Mouse (Mus musculus) MEL (cell line): ENCODE measurements at regions not wholly inside any gene's neighbourhood (a gene's known extent, or its start where the extent isn't known, plus 50 kb on each side); places are given as distances from the start of the nearest gene placed in this dataset.

Experiments
- DNase-seq: peaks from one replicate; pipeline ENCODE4 v3.0.0; 2011; ENCODE audit warnings: low read depth, low spot score
- H3K27ac ChIP-seq: 2 replicates; pipeline ENCODE4 v1.5.1; 2012; ENCODE audit warnings: low read depth, mild to moderate bottlenecking, control low read depth, low read length, moderate library complexity; ENCODE audit not compliant: control insufficient read depth
- H3K27me3 ChIP-seq, 2 experiments: fragments of 150-350 bp in 1 of 2; sonication (generic) in 1 of 2; 2 replicates each; pipeline ENCODE4 v1.6.1; 2012; ENCODE audit warnings: low read length in 2 of 2, mild to moderate bottlenecking in 2 of 2, improper control_type of control experiment in 1 of 2, moderate library complexity in 1 of 2; ENCODE audit not compliant: insufficient read depth in 2 of 2, control insufficient read depth in 1 of 2
- H3K36me3 ChIP-seq, 2 experiments: 2 replicates each; pipeline ENCODE4 v1.6.1; 2012 to 2014; ENCODE audit warnings: low read length in 2 of 2, improper control_type of control experiment in 1 of 2, inconsistent platforms in 1 of 2, mild to moderate bottlenecking in 1 of 2; ENCODE audit not compliant: insufficient read depth in 2 of 2, control insufficient read depth in 1 of 2
- H3K4me1 ChIP-seq, 2 experiments: fragments of 150-350 bp in 1 of 2; sonication (generic) in 1 of 2; 2 replicates each; pipeline ENCODE4 v1.6.1; 2012; ENCODE audit warnings: low read length in 2 of 2, improper control_type of control experiment in 1 of 2, mild to moderate bottlenecking in 1 of 2; ENCODE audit not compliant: insufficient read depth in 2 of 2, control insufficient read depth in 1 of 2
- H3K4me3 ChIP-seq, 2 experiments: fragments of 150-350 bp in 1 of 2; sonication (generic) in 1 of 2; 2 replicates each; pipeline ENCODE4 v1.5.1; 2012; ENCODE audit warnings: low read depth in 2 of 2, low read length in 2 of 2, mild to moderate bottlenecking in 2 of 2, moderate library complexity in 2 of 2, control low read depth in 1 of 2, improper control_type of control experiment in 1 of 2; ENCODE audit not compliant: control insufficient read depth in 1 of 2, insufficient read depth in 1 of 2
- H3K79me2 ChIP-seq: 2 replicates; pipeline ENCODE4 v1.6.1; 2012; ENCODE audit warnings: mild to moderate bottlenecking, low read length, moderate library complexity; ENCODE audit not compliant: control insufficient read depth, poor library complexity, insufficient read depth
- H3K9ac ChIP-seq: 2 replicates; pipeline ENCODE4 v1.6.1; 2012; ENCODE audit warnings: low read depth, mild to moderate bottlenecking, control low read depth, low read length, moderate library complexity; ENCODE audit not compliant: control insufficient read depth, poor library complexity, severe bottlenecking
- H3K9me3 ChIP-seq: fragments of 150-350 bp; sonication (generic); replicated peaks from 2 replicates; pipeline ENCODE4 v1.6.1; 2012; ENCODE audit warnings: mild to moderate bottlenecking, low read length, improper control_type of control experiment, moderate library complexity; ENCODE audit not compliant: insufficient read depth
- CHD2 ChIP-seq: IDR thresholded peaks from 2 replicates; pipeline ENCODE4 v1.6.1; 2011; ENCODE audit warnings: low read length, improper control_type of control experiment
- E2F4 ChIP-seq: IDR thresholded peaks from 2 replicates; pipeline ENCODE4 v1.6.1; 2011; ENCODE audit warnings: low read depth, low read length, improper control_type of control experiment, borderline replicate concordance
- ELF1 ChIP-seq: IDR thresholded peaks from 2 replicates; pipeline ENCODE4 v1.6.1; 2014; ENCODE audit warnings: low read depth, mild to moderate bottlenecking, inconsistent platforms, low read length, improper control_type of control experiment, moderate library complexity
- JUND ChIP-seq: IDR thresholded peaks from 2 replicates; pipeline ENCODE4 v1.6.1; 2011; ENCODE audit warnings: low read depth, mild to moderate bottlenecking, improper control_type of control experiment, low read length
- KAT2A ChIP-seq: conservative IDR thresholded peaks from 2 replicates; pipeline ENCODE4 v1.6.1; 2012; ENCODE audit warnings: low read depth, low read length, improper control_type of control experiment, inconsistent platforms
- MAFK ChIP-seq: IDR thresholded peaks from 2 replicates; pipeline ENCODE4 v1.6.1; 2011; ENCODE audit warnings: low read depth, mild to moderate bottlenecking, low read length, improper control_type of control experiment, borderline replicate concordance
- MAZ ChIP-seq: IDR thresholded peaks from 2 replicates; pipeline ENCODE4 v1.6.1; 2012; ENCODE audit warnings: low read depth, mild to moderate bottlenecking, inconsistent platforms, low read length, improper control_type of control experiment
- MXI1 ChIP-seq: IDR thresholded peaks from 2 replicates; pipeline ENCODE4 v1.6.1; 2011; ENCODE audit warnings: mild to moderate bottlenecking, low read depth, low read length, improper control_type of control experiment
- MYB ChIP-seq: IDR thresholded peaks from 2 replicates; pipeline ENCODE4 v1.6.1; 2011; ENCODE audit warnings: mild to moderate bottlenecking, low read depth, low read length, improper control_type of control experiment
- NELFE ChIP-seq: IDR thresholded peaks from 2 replicates; pipeline ENCODE4 v1.6.1; 2011; ENCODE audit warnings: low read depth, low read length, improper control_type of control experiment
- POLR2A ChIP-seq, 2 experiments: IDR thresholded peaks; 2 replicates each; pipeline ENCODE4 v1.6.1; 2011 to 2012; ENCODE audit warnings: low read length in 2 of 2, mild to moderate bottlenecking in 2 of 2, control low read depth in 1 of 2, improper control_type of control experiment in 1 of 2, low read depth in 1 of 2, moderate library complexity in 1 of 2; ENCODE audit not compliant: control insufficient read depth in 1 of 2, insufficient read depth in 1 of 2, poor library complexity in 1 of 2
- POLR2AphosphoS2 ChIP-seq: IDR thresholded peaks from 2 replicates; pipeline ENCODE4 v1.6.1; 2011; ENCODE audit warnings: low read length, improper control_type of control experiment
- POLR2AphosphoS5 ChIP-seq: IDR thresholded peaks from 2 replicates; pipeline ENCODE4 v1.6.1; 2012; ENCODE audit warnings: low read depth, borderline replicate concordance, mild to moderate bottlenecking, inconsistent platforms, low read length, moderate library complexity, mixed read lengths
- SMC3 ChIP-seq: IDR thresholded peaks from 2 replicates; pipeline ENCODE4 v1.6.1; 2011; ENCODE audit warnings: low read depth, low read length, improper control_type of control experiment
- TBP ChIP-seq: IDR thresholded peaks from 2 replicates; pipeline ENCODE4 v1.8.0; 2011; ENCODE audit warnings: low read depth, low read length, improper control_type of control experiment
- TCF12 ChIP-seq: IDR thresholded peaks from 2 replicates; pipeline ENCODE4 v1.6.1; 2014; ENCODE audit warnings: low read depth, mild to moderate bottlenecking, inconsistent platforms, low read length, improper control_type of control experiment, moderate library complexity
- UBTF ChIP-seq: IDR thresholded peaks from 2 replicates; pipeline ENCODE4 v1.6.1; 2012; ENCODE audit warnings: low read depth, mild to moderate bottlenecking, inconsistent platforms, low read length, improper control_type of control experiment, moderate library complexity, borderline replicate concordance; ENCODE audit not compliant: insufficient read depth
- USF2 ChIP-seq, 2 experiments: IDR thresholded peaks; 2 replicates each; pipeline ENCODE4 v1.6.1; 2011 to 2012; ENCODE audit warnings: improper control_type of control experiment in 2 of 2, low read length in 2 of 2, borderline replicate concordance in 1 of 2, inconsistent platforms in 1 of 2, low read depth in 1 of 2, mild to moderate bottlenecking in 1 of 2; ENCODE audit not compliant: insufficient read depth in 1 of 2
- ZKSCAN1 ChIP-seq: IDR thresholded peaks from 2 replicates; pipeline ENCODE4 v1.6.1; 2012; ENCODE audit warnings: low read depth, mild to moderate bottlenecking, inconsistent platforms, low read length, improper control_type of control experiment, moderate library complexity

DNA sequence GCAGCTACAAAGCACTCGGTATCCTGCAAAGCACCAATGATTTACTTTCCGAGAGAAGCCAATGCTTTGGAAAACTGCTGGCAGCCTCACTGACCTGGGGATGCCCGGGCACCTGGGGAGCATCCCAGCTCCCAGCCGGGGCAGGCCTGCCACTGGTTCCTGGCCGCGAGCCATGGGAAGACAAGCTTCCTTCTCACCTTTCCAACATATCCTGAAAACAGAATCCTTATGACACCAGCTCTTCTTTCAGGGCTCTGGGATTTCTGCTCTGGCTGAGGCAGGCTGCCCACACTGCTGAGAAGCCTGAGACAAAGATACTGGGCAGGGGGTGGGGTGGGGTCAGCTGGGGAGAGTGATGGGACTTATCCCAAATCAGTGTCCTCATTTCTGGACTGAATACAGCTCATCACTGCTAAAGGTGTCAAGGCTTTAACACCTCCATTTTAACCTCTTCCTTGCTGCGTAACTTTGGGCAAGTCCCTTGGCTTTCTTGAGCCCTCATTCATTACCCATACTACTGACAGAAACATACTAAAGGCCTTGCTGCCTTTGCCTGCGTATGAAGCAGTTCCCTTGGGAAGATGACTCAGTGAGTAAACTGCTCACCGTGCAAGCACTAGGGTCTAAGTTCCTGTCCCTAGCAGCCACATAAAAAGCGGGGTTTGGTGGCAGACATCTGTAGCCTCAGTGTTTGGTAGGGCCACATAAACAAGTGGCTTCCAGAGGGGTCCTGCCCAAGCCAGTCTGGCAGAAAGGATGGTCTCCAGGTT is 127.0 kb downstream of the Sec61b start:
- no peaks in the 10 kb centered on the region for H3K4me1 ChIP-seq

DNA sequence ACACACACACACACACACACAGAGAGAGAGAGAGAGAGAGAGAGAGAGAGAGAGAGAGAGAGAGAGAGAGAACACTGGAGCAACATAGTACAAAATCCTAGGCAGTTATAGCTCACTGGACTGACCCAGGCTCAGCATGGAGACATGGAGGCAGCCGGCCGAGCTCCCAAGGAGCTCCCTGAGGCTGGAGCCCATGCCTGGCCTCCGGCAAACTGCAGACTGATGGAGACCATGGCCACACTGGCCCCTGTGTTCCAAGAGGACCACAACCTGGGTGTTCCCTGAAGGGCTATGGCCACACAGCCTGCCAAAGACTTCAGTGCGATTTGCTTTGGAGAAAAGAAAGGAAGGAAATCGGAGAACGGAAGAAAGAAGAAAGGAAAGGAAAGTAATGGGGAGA is 128.9 kb downstream of the Sec61b start:
- H3K4me1 ChIP-seq: no peaks in the 10 kb centered on the region
- H3K9ac ChIP-seq: no peak overlapping the region
- TF ChIP-seq KAT2A (no peak), MAFK (no peak), TCF12 (no peak), POLR2AphosphoS2 (no peak), TBP (no peak), POLR2AphosphoS5 (no peak), ZKSCAN1 (no peak), E2F4 (no peak), POLR2A (IDR thresholded peaks at IDR 0.05; ENCODE audit: control insufficient read depth in 1 of 2, insufficient read depth in 1 of 2, low read depth in 1 of 2, low read length in 2 of 2, poor library complexity in 1 of 2) (no peak), CHD2 (no peak), NELFE (no peak), MAZ (no peak), UBTF (no peak), ELF1 (no peak), SMC3 (no peak), JUND (no peak), MXI1 (no peak), MYB (no peak)
- no peaks in the 10 kb centered on the region for H3K79me2 ChIP-seq
- H3K4me3 ChIP-seq: no peak overlapping the region
- H3K36me3 ChIP-seq: no peaks in the 10 kb centered on the region
- no peaks in the 10 kb centered on the region for H3K27me3 ChIP-seq
- no peak for DNase-seq
- H3K27ac ChIP-seq: no peak overlapping the region
- H3K9me3 ChIP-seq: no peaks in the 10 kb centered on the region

More for the DNA sequence above, 127.0 kb downstream of the Sec61b start:
- Histone ChIP-seq H3K36me3 (no peaks in the 10 kb centered on the region), H3K27me3 (no peaks in the 10 kb centered on the region), H3K9ac (no peak overlapping the region), H3K27ac (no peak overlapping the region), H3K4me3 (no peak overlapping the region), H3K9me3 (no peaks in the 10 kb centered on the region), H3K79me2 (no peaks in the 10 kb centered on the region)
- no peak for DNase-seq
- no peak for TF ChIP-seq POLR2AphosphoS5
- TF ChIP-seq TCF12: no peak
- no peak for TF ChIP-seq USF2 (IDR thresholded peaks at IDR 0.05; ENCODE audit: borderline replicate concordance in 1 of 2, insufficient read depth in 1 of 2, low read depth in 1 of 2, low read length in 2 of 2)
- no peak for TF ChIP-seq JUND
- no peak for TF ChIP-seq KAT2A
